In genomic region chr12:85490991-85491390, GRCm38 (mm10) we compare ENCODE assay signal across 21 mouse cellular contexts. TPM values are rescaled to one million over a fixed set of nuclear protein-coding genes. Genes with fewer than 3 reads are reported as not detected.
DNase-seq lines count a peak whose midpoint lies in the region; ATAC-seq and TF ChIP-seq lines count a peak whose summit lies in the region.
"Had no signal": no experiment of that assay in that cellular context is flagged by ENCODE, and none has a peak within 500 bp of the region (broad histone marks: within the 10 kb centered on the region; RNA-seq: fewer than 3 reads in every experiment).

No protein-coding gene starts in this region.

- H3K27ac ChIP-seq in liver, embryonic 16.5 days (ENCODE audit: low read length) = peak overlapping the region; percentile 23; the same call in 1 of the 2 replicates
- H3K27ac ChIP-seq in MEL (ENCODE audit: control insufficient read depth, low read depth, low read length) = no peak overlapping the region
- peak overlapping the region; percentile 90 for H3K27ac ChIP-seq in bone marrow macrophage, adult 2 months (ENCODE audit: insufficient read depth, low read depth, low read length)
- peak overlapping the region; percentile 85 for H3K27ac ChIP-seq in macrophage
- H3K27ac ChIP-seq: forebrain, embryonic 15.5 days; heart, embryonic 10.5 days; hindbrain, embryonic 12.5 days had no signal

- no peak for TF ChIP-seq RAD21 in MEL (IDR thresholded peaks at IDR 0.05; ENCODE audit: low read depth, low read length)

- H3K4me3 ChIP-seq in liver, embryonic 16.5 days (ENCODE audit: low read depth, low read length) = no peak overlapping the region
- no peak overlapping the region for H3K4me3 ChIP-seq in MEL (ENCODE audit: control insufficient read depth in 1 of 2, insufficient read depth in 1 of 2, low read depth in 2 of 2, low read length in 2 of 2)
- H3K4me3 ChIP-seq in bone marrow macrophage, adult 2 months (ENCODE audit: insufficient read depth, low read length) = no peak overlapping the region
- H3K4me3 ChIP-seq in macrophage (ENCODE audit: inconsistent target) = no peak overlapping the region
- H3K4me3 ChIP-seq: forebrain, embryonic 15.5 days; heart, embryonic 10.5 days; hindbrain, embryonic 12.5 days had no signal

- 26% methylated on average over 1 of the region's 1 CpGs for WGBS in liver, embryonic 16.5 days (ENCODE audit: insufficient replicate concordance)
- WGBS in macrophage (ENCODE audit: missing documents) = 63% methylated on average over 1 of the region's 1 CpGs

- no peaks in the 10 kb centered on the region for H3K36me3 ChIP-seq in liver, embryonic 16.5 days (ENCODE audit: control insufficient read depth, insufficient read depth)
- H3K36me3 ChIP-seq in MEL (ENCODE audit: control insufficient read depth in 1 of 2, insufficient read depth in 2 of 2, low read length in 2 of 2) (0 out of 4 replicates have a peak, but pooled peaks cover 0 to 2% of the 10 kb centered on the region in 2 experiments), macrophage (ENCODE audit: inconsistent target) (no peaks in the 10 kb centered on the region)
- H3K36me3 ChIP-seq: embryonic facial prominence, embryonic 13.5 days; forebrain, embryonic 15.5 days; G1E; heart, embryonic 10.5 days; hindbrain, embryonic 12.5 days had no signal

- H3K79me2 ChIP-seq in MEL (ENCODE audit: control insufficient read depth, insufficient read depth, low read length, poor library complexity) (no peaks in the 10 kb centered on the region), macrophage (ENCODE audit: inconsistent target) (no peaks in the 10 kb centered on the region)

- H3K27me3 ChIP-seq in liver, embryonic 16.5 days (ENCODE audit: control insufficient read depth, insufficient read depth, low read depth, low read length) = peaks cover 21% of the 10 kb centered on the region
- no peaks in the 10 kb centered on the region for H3K27me3 ChIP-seq in MEL (ENCODE audit: control insufficient read depth in 1 of 2, insufficient read depth in 2 of 2, low read length in 2 of 2)
- H3K27me3 ChIP-seq: embryonic facial prominence, embryonic 13.5 days had no signal

- no peak for TF ChIP-seq CTCF in MEL (IDR thresholded peaks at IDR 0.05 in 2 of 3, conservative IDR thresholded peaks at IDR 0.05 in 1 of 3; ENCODE audit: control insufficient read depth in 1 of 3, insufficient read depth in 1 of 3, low read depth in 2 of 3, low read length in 3 of 3, poor library complexity in 1 of 3, severe bottlenecking in 1 of 3)
- no peak for TF ChIP-seq CTCF in bone marrow macrophage, adult 2 months (IDR thresholded peaks at IDR 0.05; ENCODE audit: low read depth, low read length)

- no peak overlapping the region for H3K4me2 ChIP-seq in liver, embryonic 16.5 days (ENCODE audit: low read depth, low read length)
- H3K4me2 ChIP-seq: forebrain, embryonic 15.5 days had no signal

- no peak for ATAC-seq in liver, embryonic 16.5 days (ENCODE audit: low read depth)
- ATAC-seq: forebrain, embryonic 15.5 days; hindbrain, embryonic 16.5 days had no signal

- no peak for TF ChIP-seq POLR2A in MEL (IDR thresholded peaks at IDR 0.05; ENCODE audit: control insufficient read depth in 1 of 2, insufficient read depth in 1 of 2, low read depth in 1 of 2, low read length in 2 of 2, poor library complexity in 1 of 2)
- no peak for TF ChIP-seq POLR2A in bone marrow macrophage, adult 2 months (IDR thresholded peaks at IDR 0.05; ENCODE audit: borderline replicate concordance, low read depth, low read length)

- H3K9me3 ChIP-seq in liver, embryonic 16.5 days (replicated peaks; ENCODE audit: control insufficient read depth, low read length) = no peaks in the 10 kb centered on the region
- H3K9me3 ChIP-seq in MEL (replicated peaks; ENCODE audit: insufficient read depth, low read length) = no peaks in the 10 kb centered on the region
- H3K9me3 ChIP-seq: embryonic facial prominence, embryonic 13.5 days; forebrain, embryonic 15.5 days; G1E; heart, embryonic 10.5 days; hindbrain, embryonic 12.5 days had no signal

- H3K4me1 ChIP-seq in liver, embryonic 16.5 days (ENCODE audit: control insufficient read depth, low read depth, low read length) = peaks cover 12% of the 10 kb centered on the region
- peaks cover 0 to 4% of the 10 kb centered on the region in 2 experiments; a peak in 1 of 4 replicates for H3K4me1 ChIP-seq in MEL (ENCODE audit: control insufficient read depth in 1 of 2, insufficient read depth in 2 of 2, low read length in 2 of 2)
- peaks cover 38% of the 10 kb centered on the region for H3K4me1 ChIP-seq in bone marrow macrophage, adult 2 months (ENCODE audit: control insufficient read depth, insufficient read depth, low read length)

- DNase-seq in liver (no peak), MEL (ENCODE audit: low read depth, low spot score) (peak; percentile 23)
- DNase-seq in layer of hippocampus, postnatal 25 days (ENCODE audit: extremely low spot score in 1 of 2, low spot score in 1 of 2) = no peak
- no peak for DNase-seq in cerebellum, adult 8-10 months
- DNase-seq: adrenal gland, postnatal 10 days; cerebellum, adult 11 months; cerebellum, adult 9-10 months; cerebellum, postnatal 25 days; gastrocnemius, postnatal 10 days; heart, adult 18-20 months; heart, postnatal 10 days; heart, postnatal 4 days had no signal

- H3K9ac ChIP-seq in liver, embryonic 16.5 days (ENCODE audit: low read depth, low read length) = no peak overlapping the region
- no peak overlapping the region for H3K9ac ChIP-seq in MEL (ENCODE audit: control insufficient read depth, low read depth, low read length, poor library complexity, severe bottlenecking)
- H3K9ac ChIP-seq: embryonic facial prominence, embryonic 13.5 days; forebrain, embryonic 15.5 days; hindbrain, embryonic 12.5 days had no signal

- 0 out of 4 replicates have a peak, but pooled peaks of 1 of the 2 experiments have one; percentile 30 for TF ChIP-seq EP300 in MEL (IDR thresholded peaks at IDR 0.05; ENCODE audit: low read depth in 1 of 2, low read length in 2 of 2)

TF ChIP-seq in MEL, 35 proteins besides CTCF, POLR2A, EP300 and RAD21:
- TF ChIP-seq HCFC1 (IDR thresholded peaks at IDR 0.05; ENCODE audit: low read depth, low read length) (no peak), TBP (IDR thresholded peaks at IDR 0.05; ENCODE audit: low read depth, low read length) (no peak), GATA1 (IDR thresholded peaks at IDR 0.05; ENCODE audit: low read depth, low read length) (peak; percentile 33; the same call in 1 of the 2 replicates), JUND (IDR thresholded peaks at IDR 0.05; ENCODE audit: low read depth, low read length) (no peak), GABPA (IDR thresholded peaks at IDR 0.05; ENCODE audit: low read depth, low read length) (no peak), TAL1 (IDR thresholded peaks at IDR 0.05; ENCODE audit: low read length) (no peak), POLR2AphosphoS5 (IDR thresholded peaks at IDR 0.05; ENCODE audit: borderline replicate concordance, low read depth, low read length) (no peak), ZNF384 (IDR thresholded peaks at IDR 0.05; ENCODE audit: low read depth, low read length) (peak; percentile 91), TCF12 (IDR thresholded peaks at IDR 0.05; ENCODE audit: low read depth, low read length) (no peak)

RNA-seq across cellular contexts. Expression of gene Fos, which starts 17.3 kb away (rescaled TPM):
- 1.1 and 1.6 TPM in 2 replicates for polyA plus RNA-seq in liver, embryonic 16.5 days (2015; fragmentation: Nextera tagmentation; extraction: Ambion mirVana)
- total RNA-seq in MEL (2012; rRNA removed) = 0.56 and 1.4 TPM in 2 replicates
- polyA plus RNA-seq in MEL (2012; ENCODE audit: insufficient read depth in 1 of 2, insufficient read length in 2 of 2, low read depth in 1 of 2, low replicate concordance in 2 of 2, missing spikeins in 1 of 2) (under 1 TPM in 1 of 2 experiments, not detected in 1; 0.81 TPM), macrophage (2018) (18.1 to 88.1 TPM (median 21.8 TPM) in 3 replicates)
- polyA plus RNA-seq in bone marrow macrophage, adult 2 months (2012; ENCODE audit: insufficient read depth, insufficient read length, missing spikeins) = 64.0 and 65.2 TPM in 2 replicates
- total RNA-seq in macrophage (2018; cell fraction: chromatin; rRNA removed) = 1,000 to 10,000 TPM in 2 of 26 experiments, 100 to 1,000 TPM in 11, 10 to 100 TPM in 13; 13.7 to 1,974 (median 105) TPM
- 1,000 to 10,000 TPM in 4 of 26 experiments, 100 to 1,000 TPM in 13, 10 to 100 TPM in 9; 10.4 to 2,234 (median 166) TPM for total RNA-seq in macrophage (2018; cell fraction: cytosol; rRNA removed)
- 1,000 to 10,000 TPM in 3 of 26 experiments, 100 to 1,000 TPM in 13, 10 to 100 TPM in 10; 15.4 to 1,140 (median 154) TPM for total RNA-seq in macrophage (2018; cell fraction: nucleus; rRNA removed)
- 10 to 100 TPM; 10.7 to 13.9 TPM for total RNA-seq in layer of hippocampus, postnatal 25 days (2021)
